ENCODE assay signal across 14 mouse cellular contexts in the genomic region with DNA sequence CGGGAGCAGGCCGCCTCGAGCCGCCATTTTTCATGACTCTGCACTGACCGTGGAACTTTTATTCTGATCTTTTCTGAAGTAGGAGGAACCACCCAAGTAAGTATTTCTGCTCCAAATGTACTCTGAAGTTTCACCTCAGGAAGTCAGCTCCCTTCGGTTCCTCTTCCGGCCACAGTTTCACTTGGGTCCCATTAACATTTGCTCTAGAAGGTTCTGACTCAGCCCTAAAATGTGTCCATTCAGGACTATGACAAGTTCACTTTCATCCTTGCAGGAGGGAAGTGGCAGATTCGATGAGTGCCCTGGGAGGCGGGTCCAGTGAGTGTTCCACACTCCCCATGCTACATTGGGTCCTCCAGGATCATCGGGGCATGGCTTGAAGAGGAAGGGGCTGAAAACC.
A peak's percentile ranks its signal among the peaks of the same experiment; 100 is the strongest.
DNase-seq lines count a peak whose midpoint lies in the region; ATAC-seq lines count a peak whose summit lies in the region.
"Had no signal": no experiment of that assay in that cellular context is flagged by ENCODE, and none has a peak within 500 bp of the region (broad histone marks: within the 10 kb centered on the region; RNA-seq: fewer than 3 reads in every experiment).

No protein-coding gene starts in this region.

- DNase-seq in layer of hippocampus, adult 11-12 months (ENCODE audit: low spot score): peak; percentile 23
- no peak for DNase-seq in layer of hippocampus, adult 9-10 months (ENCODE audit: low spot score)
- peak; percentile 33 to 50 for DNase-seq in spleen, postnatal 36 days (ENCODE audit: low spot score in 2 of 2)
- DNase-seq in spleen, adult 12 weeks (ENCODE audit: low spot score): no peak
- no peak for DNase-seq in left cerebral cortex, postnatal 36 days (ENCODE audit: low spot score in 2 of 2)
- no peak for DNase-seq in c-Kit-positive CD71-positive TER-119-positive erythroid progenitor cells, embryonic 14.5 days (ENCODE audit: low spot score)
- DNase-seq: adrenal gland, postnatal 10 days; cerebellum, postnatal 25 days; forebrain, postnatal 0 days; gastrocnemius, postnatal 36 days; kidney, adult 8-10 months; kidney, postnatal 4 days; right cerebral cortex, adult 18-20 months had no signal

- intact Hi-C loops in left cerebral cortex, postnatal 36 days (cut with DNase I): no loop called here

- ATAC-seq in megakaryocyte, adult 5-6 weeks (ENCODE audit: poor library complexity, severe bottlenecking): peak; percentile 91
- ATAC-seq: forebrain, postnatal 0 days had no signal

Comparison
In these comparisons a context has a peak if more than half of its experiments do, and no peak if none do; other contexts are left out.
1. DNase-seq: peak in layer of hippocampus, adult 11-12 months (single experiment) and spleen, postnatal 36 days (2 of 2); none in layer of hippocampus, adult 9-10 months (single experiment), spleen, adult 12 weeks (single experiment), left cerebral cortex, postnatal 36 days (0 of 2) and c-Kit-positive CD71-positive TER-119-positive erythroid progenitor cells, embryonic 14.5 days (single experiment).